8 mouse cellular contexts compared by ENCODE assay signal in the genomic region with DNA sequence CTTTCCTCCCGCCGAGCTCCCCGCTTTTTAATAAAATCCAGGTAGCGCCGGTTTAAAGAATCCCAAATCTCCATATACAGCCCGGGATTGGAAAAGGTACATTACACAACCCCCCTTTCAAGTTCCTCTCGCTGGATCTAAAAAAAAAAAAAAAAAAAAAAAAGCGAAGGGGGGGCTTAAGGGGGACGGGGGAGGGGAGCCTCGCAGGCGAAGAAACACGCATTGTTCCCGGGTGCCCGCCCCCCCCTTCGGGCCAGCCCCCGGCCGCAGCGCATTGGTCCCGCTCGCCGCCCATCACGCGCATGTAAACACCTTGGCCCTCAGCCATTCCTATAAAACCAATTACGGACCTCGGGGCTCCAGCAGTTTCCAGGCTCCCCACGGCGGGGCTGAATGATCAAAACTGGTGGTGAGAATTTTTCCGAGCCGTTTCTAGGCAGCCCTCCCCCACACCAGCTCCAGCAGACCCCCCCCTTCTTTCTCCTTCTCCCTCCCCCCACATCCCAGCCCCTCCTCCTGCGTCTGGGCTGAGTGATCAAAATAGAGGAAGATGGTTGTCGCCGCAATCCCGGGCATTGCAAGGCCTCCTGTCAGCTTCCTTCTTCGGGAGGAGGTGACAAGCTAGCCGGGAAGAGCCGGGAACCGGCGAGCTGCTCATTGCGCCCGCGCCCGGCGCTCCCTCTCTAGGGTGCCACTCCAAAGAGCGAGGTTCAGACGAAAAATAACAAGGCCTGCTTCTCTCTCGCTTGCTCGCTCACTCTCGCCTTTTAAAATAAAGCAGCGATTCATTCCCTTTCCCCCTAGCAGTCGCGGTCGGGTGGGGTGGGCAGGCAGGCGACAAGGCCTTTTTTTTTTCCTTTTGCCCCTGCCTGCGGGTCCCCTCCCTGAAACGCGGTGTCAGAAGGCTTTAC. TPM values are rescaled to one million over a fixed set of nuclear protein-coding genes. Genes with fewer than 3 reads are reported as not detected.
DNase-seq lines count a peak whose midpoint lies in the region; ATAC-seq lines count a peak whose summit lies in the region.

A gene (minus strand): TSS at position 139 of the 911 bp plus-strand sequence.

- H3K4me1 ChIP-seq in heart, embryonic 13.5 days, result peaks cover 10% of the 10 kb centered on the region
- peaks cover 16% of the 10 kb centered on the region for H3K4me1 ChIP-seq in liver, embryonic 11.5 days (replicated peaks; ENCODE audit: control insufficient read depth, insufficient read depth, low read length)
- H3K4me1 ChIP-seq in stomach, embryonic 15.5 days, result peaks cover 10% of the 10 kb centered on the region

- peak within 1 kb of the TSS; percentile 100 for H3K9ac ChIP-seq in heart, embryonic 13.5 days
- H3K9ac ChIP-seq in liver, embryonic 11.5 days (ENCODE audit: low read depth, low read length), result peak within 1 kb of the TSS; percentile 84
- H3K9ac ChIP-seq in stomach, embryonic 15.5 days, result peak within 1 kb of the TSS; percentile 99

- peak within 1 kb of the TSS; percentile 100 for H3K27ac ChIP-seq in heart, embryonic 13.5 days (replicated peaks)
- peak within 1 kb of the TSS; percentile 99 for H3K27ac ChIP-seq in liver, embryonic 11.5 days (ENCODE audit: low read depth, low read length)
- peak within 1 kb of the TSS; percentile 100 for H3K27ac ChIP-seq in stomach, embryonic 15.5 days

- peak; percentile 100 for DNase-seq in 3134 (ENCODE audit: extremely low read depth, insufficient read length, low spot score)
- DNase-seq in brain, adult 2 months (ENCODE audit: low read depth, low spot score), result peak; percentile 100
- DNase-seq in fibroblast of lung, adult 2 months (ENCODE audit: low read depth), result peak; percentile 97
- peak; percentile 100 for DNase-seq in kidney, postnatal 10 days
- peak; percentile 93 for DNase-seq in liver, embryonic 11.5 days (ENCODE audit: low spot score)
- peak; percentile 47 for DNase-seq in naive thymus-derived CD4-positive, alpha-beta T cell, adult 2 months (ENCODE audit: low read depth)

- peak within 1 kb of the TSS; percentile 94 for H3K4me3 ChIP-seq in heart, embryonic 13.5 days
- H3K4me3 ChIP-seq in liver, embryonic 11.5 days (ENCODE audit: low read depth, low read length), result peak within 1 kb of the TSS; percentile 74
- peak within 1 kb of the TSS; percentile 96 for H3K4me3 ChIP-seq in stomach, embryonic 15.5 days (replicated peaks)

- no peaks in the 10 kb centered on the region for H3K9me3 ChIP-seq in heart, embryonic 13.5 days
- no peaks in the 10 kb centered on the region for H3K9me3 ChIP-seq in liver, embryonic 11.5 days (ENCODE audit: control insufficient read depth, low read length)
- no peaks in the 10 kb centered on the region for H3K9me3 ChIP-seq in stomach, embryonic 15.5 days

- no peaks in the 10 kb centered on the region for H3K27me3 ChIP-seq in heart, embryonic 13.5 days (replicated peaks)
- peaks cover 93% of the 10 kb centered on the region for H3K27me3 ChIP-seq in liver, embryonic 11.5 days (replicated peaks; ENCODE audit: control insufficient read depth, insufficient read depth, low read length)
- H3K27me3 ChIP-seq in stomach, embryonic 15.5 days (replicated peaks), result no peaks in the 10 kb centered on the region

- H3K36me3 ChIP-seq in heart, embryonic 13.5 days, result no peaks in the 10 kb centered on the region
- no peaks in the 10 kb centered on the region for H3K36me3 ChIP-seq in liver, embryonic 11.5 days (ENCODE audit: control insufficient read depth, insufficient read depth, low read length)
- no peaks in the 10 kb centered on the region for H3K36me3 ChIP-seq in stomach, embryonic 15.5 days

- H3K4me2 ChIP-seq in heart, embryonic 13.5 days, result peak within 1 kb of the TSS; percentile 92
- H3K4me2 ChIP-seq in liver, embryonic 11.5 days, result peak within 1 kb of the TSS; percentile 84
- H3K4me2 ChIP-seq in stomach, embryonic 15.5 days, result peak within 1 kb of the TSS; percentile 89

- under 1% methylated on average over 55 of the region's 56 CpGs for WGBS in heart, embryonic 13.5 days
- under 1% methylated on average over 55 of the region's 56 CpGs for WGBS in liver, embryonic 11.5 days
- under 1% methylated on average over 53 of the region's 56 CpGs for WGBS in stomach, embryonic 15.5 days

- peak; percentile 71 for ATAC-seq in heart, embryonic 13.5 days (ENCODE audit: extremely low read depth, insufficient number of reproducible peaks, low FRiP score, low TSS enrichment)
- ATAC-seq in liver, embryonic 11.5 days (replicated peaks; ENCODE audit: low FRiP score), result peak; percentile 72
- ATAC-seq in stomach, embryonic 15.5 days (ENCODE audit: insufficient read depth, low FRiP score, low read depth), result peak; percentile 74

RNA-seq across cellular contexts. Expression of the gene that starts here (rescaled TPM):
- polyA plus RNA-seq in heart, embryonic 13.5 days (2015; fragmentation: Nextera tagmentation; extraction: Ambion mirVana), result 15.9 and 18.6 TPM in 2 replicates
- polyA plus RNA-seq in liver, embryonic 11.5 days (2014; fragmentation: Nextera tagmentation; extraction: Ambion mirVana), result 10.9 and 11.1 TPM in 2 replicates
- polyA plus RNA-seq in stomach, embryonic 15.5 days (2015; fragmentation: Nextera tagmentation; extraction: Ambion mirVana), result 29.5 and 32.4 TPM in 2 replicates

Comparison
In these comparisons a context has a peak if more than half of its experiments do, and no peak if none do; other contexts are left out.
1. Peak in every context shown above with its lines: DNase-seq, ATAC-seq, H3K4me3 ChIP-seq and H3K27ac ChIP-seq.
2. DNase-seq: peak in every context shown above with its lines; median percentile 100 in 3134; 100 in brain, adult 2 months; 100 in kidney, postnatal 10 days; 97 in fibroblast of lung, adult 2 months; 93 in liver, embryonic 11.5 days; 47 in naive thymus-derived CD4-positive, alpha-beta T cell, adult 2 months.